Mouse (Mus musculus) heart, postnatal 25 days (tissue): ENCODE results near the gene Efcab11. TPM values are rescaled to one million over a fixed set of nuclear protein-coding genes. Genes with fewer than 3 reads are reported as not detected.
"Not testable (repeated sequence)": the region's sequence is repeated elsewhere in the genome, so short reads cannot be mapped to it uniquely, and the experiment has no call there.

Experiments used
- DNase-seq: peaks from one replicate; pipeline ENCODE4 v3.0.0; 2022; ENCODE audit warnings: low spot score
- intact Hi-C: fragments of 180-260 bp; cut with DNase I; formaldehyde crosslinking; loops from one replicate; pipeline ENCODE4 v1.15.1; 2025
- total RNA-seq, 2 experiments: library from RNA; stranded (reverse); gene quantifications; 2 replicates each; pipeline ENCODE4 v1.2.3; 2021

The Efcab11 gene
- total RNA-seq, 2 experiments from 2014 or later: 0.20 TPM; not detected in 1

GRCm38 (mm10) chr12:99821309-99821934, 62.8 kb downstream of the Efcab11 start:
- DNase-seq: no peak
- intact Hi-C loops: no loop called here

DNA sequence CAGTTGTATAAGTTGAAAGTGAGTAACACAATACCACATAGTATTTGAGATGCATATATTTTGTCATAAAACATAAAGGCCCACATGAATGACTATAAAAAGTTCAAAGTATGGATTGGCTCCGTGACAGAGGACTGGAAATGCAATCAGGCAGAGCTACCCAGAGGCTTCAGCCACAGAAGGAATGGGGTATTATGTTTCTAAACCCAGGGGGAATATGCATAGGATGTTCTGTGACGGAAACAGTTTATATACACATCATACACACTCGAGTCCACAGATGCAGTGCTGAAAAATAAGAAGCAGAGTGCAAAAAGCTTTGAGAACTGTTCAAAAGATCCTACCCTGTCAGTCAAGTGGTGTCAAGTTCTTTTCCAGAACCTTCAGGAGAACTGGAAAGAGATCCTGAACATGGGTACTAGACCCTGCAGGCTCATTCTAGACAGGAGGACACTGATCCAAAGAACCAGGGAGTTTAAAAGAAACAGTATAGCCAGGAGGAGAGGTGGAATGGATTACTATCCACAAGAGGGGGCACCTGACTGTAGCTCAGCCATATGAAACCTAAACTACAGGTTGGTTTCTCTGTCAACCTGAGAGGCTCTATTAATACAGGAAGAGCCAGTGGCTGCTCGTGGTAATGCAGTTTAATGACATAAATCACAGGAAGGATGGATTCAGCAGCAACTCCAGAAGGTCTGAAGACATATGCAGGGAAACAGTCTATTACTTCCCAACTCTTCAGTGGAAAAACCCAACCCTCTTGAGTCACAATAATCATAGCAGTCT, 64.9 kb downstream of the Efcab11 start:
- intact Hi-C loops: no loop called here
- no peak for DNase-seq

- intact Hi-C loops, DNase-seq: not testable (repeated sequence)
These were observed 66.2 kb downstream of the Efcab11 start for GRCm38 (mm10) chr12:99818006-99818405.

GRCm38 (mm10) chr12:99815244-99815643, 69.0 kb downstream of the Efcab11 start:
- no peak for DNase-seq
- intact Hi-C loops: no loop called here

- DNase-seq: no peak
- intact Hi-C loops: no loop called here
These were observed 76.3 kb downstream of the Efcab11 start for GRCm38 (mm10) chr12:99807891-99808290.

GRCm38 (mm10) chr12:99806741-99807140, 77.5 kb downstream of the Efcab11 start:
- DNase-seq, intact Hi-C loops: not testable (repeated sequence)

DNA sequence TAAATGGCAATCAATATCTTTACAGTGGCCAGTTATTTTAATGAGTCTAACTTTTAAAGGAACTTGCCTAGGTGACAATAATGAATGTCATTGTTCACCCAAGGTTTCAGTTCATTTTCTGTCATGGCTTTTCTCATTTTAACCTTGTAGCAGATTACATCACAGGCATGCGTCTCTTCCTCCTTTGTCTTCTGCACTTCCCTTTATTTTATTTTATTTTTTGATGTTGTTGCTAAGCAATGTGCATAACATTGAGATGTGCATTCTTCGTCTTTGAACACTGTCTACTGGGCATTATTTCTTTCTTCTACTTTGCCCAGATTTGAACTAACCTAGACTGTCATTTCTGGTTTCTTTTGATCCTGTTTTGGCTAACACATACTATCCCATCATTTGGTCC, 88.3 kb downstream of the Efcab11 start:
- no peak for DNase-seq
- intact Hi-C loops: no loop called here

DNA sequence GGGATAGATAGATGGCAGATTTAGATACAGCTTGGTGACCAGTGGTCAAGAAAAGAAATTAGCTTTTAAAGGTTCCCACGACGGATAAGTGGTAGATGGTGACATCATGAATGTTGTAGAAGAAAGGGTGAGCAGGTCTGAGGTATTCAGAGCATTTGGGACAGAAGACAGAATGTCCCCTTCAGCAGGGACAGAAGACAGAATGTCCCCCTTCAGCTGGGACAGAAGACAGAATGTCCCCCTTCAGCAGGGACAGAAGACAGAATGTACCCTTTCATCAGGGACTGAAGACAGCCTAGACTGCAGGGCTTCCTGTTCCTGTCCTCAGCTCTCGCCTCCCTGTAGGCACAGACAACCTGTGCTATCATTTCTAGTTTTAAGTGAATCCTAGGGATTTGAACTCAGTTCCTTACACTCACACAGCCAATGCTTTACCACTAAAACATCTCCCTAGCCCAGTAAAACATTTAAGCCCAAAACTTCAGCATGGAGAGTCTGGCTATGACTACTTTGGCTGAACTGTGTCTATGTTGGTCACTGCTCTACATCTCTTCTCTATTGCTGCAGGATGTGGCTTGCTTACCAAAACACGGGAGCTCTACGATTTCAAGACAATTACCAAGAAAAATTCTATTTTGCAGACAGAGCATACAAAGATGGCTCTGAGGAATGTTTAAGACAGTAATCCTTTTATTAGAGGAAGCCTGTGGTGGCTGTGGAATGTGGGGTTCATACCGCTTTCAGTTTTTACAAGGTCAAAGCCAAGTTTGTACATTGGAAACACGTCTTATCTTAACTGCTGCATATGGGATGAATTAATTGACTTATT, 89.2 kb downstream of the Efcab11 start:
- DNase-seq: no peak
- intact Hi-C loops: no loop called here

- DNase-seq: no peak
- intact Hi-C loops: no loop called here
These were observed 90.1 kb downstream of the Efcab11 start for GRCm38 (mm10) chr12:99794158-99794515.

DNA sequence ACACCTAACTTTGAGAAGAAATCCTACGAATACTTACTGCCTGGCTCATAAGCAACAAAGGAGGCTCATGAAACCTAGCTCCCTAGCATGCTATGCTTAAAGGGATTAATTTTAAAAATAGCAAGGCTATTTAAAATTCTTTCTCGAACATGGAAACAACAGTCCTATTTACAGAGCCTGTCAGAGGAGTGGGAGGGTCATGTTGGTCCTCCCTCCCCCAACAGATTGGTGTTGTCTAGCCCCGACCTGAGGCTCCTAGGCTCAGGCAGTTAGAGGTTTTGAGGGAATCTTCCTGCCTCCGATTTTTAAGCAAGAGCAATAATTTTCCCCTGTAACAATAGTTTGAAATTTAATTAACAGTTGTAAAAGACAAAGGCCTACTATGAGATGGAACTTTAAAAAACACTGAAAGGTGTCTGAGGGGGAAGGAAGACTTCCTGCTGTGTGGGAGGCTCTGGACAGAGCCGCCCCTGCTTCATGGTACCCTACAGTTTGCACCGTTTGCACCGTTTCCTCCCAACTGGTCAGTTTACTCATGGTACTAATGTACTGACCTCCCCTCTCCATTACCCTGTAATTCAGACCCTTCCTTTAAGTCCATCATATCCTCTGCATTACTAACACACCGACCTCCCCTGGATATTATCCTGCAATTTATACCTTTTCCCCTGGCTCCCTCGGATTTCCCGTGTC, 90.6 kb downstream of the Efcab11 start:
- intact Hi-C loops: no loop called here
- DNase-seq: no peak

DNA sequence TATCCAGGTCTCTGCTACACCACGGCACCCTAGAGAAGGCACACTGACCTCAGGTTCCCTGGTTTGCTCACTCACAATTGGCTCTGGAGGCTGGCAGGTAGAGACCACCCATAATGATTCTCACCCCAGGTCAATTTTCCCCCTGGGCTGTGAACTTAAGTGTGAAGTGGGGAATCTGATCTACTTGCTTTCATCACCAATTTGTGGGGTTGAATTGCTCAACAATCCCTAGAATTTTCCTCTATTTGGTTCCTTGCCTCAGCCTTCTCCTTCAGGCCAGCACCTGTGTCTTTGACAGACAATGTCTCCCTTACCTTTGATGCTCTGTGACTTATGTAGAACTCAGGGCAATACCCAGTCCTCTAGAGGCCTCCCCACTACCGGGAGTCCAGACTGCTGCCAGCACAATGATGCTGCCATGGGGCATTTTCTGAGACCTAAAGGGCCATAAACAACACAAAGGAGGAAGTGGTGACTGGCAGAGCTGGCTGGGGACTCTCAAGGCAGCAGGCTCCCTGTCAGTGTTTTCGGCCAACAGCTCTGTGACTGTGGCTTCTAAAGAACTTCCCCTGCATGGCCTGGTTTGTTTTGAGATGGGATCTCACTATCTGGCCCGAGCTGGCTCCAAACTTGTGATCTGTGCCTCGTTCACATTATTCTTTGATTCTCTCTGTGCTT, 94.8 kb downstream of the Efcab11 start:
- peak; percentile 9 for DNase-seq

GRCm38 (mm10) chr12:99781774-99782173, 102.5 kb downstream of the Efcab11 start:
- intact Hi-C loops: no loop called here
- no peak for DNase-seq

More for the DNA sequence above, 94.8 kb downstream of the Efcab11 start:
- intact Hi-C loops: no loop called here

DNA sequence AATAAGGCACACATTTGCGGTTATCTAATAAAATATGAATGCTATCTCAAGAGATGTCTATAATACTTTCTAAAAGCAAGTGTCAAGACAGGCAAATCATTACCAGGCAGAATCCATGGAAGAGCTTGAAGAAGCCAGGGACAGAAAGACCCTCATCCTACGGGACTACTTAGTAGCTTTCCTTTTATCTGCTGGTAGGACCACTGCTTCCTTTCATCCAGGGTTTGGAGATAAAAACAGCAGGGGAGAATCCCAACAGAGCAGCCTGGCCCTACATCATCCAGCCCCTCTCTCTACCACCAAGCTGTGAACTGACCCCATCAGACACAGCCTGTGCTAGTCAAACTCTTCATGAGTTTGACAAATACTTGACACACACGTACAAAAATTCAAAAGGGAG, 103.8 kb downstream of the Efcab11 start:
- DNase-seq: no peak
- intact Hi-C loops: no loop called here

DNA sequence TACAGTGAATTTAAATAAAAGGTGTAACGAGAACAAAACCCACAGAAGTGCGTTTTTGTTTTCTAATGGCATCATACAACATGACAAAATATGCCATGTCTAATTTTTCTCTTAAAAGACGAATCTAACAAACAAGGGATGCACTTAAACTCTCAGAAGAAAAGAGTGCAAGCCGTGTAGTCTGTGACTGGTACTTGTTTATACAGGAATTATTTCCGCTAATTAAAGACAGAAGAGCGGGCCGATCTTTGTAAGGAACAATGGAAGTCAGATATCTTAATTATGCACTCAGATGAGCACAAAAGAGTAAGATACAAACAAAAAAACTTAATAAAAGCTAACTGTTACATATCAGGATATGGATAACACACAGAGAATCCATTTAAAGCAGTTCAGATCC, 104.3 kb downstream of the Efcab11 start:
- DNase-seq: no peak
- intact Hi-C loops: no loop called here

GRCm38 (mm10) chr12:99776497-99777139, 107.6 kb downstream of the Efcab11 start:
- intact Hi-C loops: no loop called here
- DNase-seq: no peak

GRCm38 (mm10) chr12:99774864-99775263, 109.4 kb downstream of the Efcab11 start:
- intact Hi-C loops: no loop called here
- no peak for DNase-seq

GRCm38 (mm10) chr12:99773636-99774193, 110.5 kb downstream of the Efcab11 start:
- intact Hi-C loops: no loop called here
- no peak for DNase-seq

GRCm38 (mm10) chr12:99771018-99771417, 113.2 kb downstream of the Efcab11 start:
- intact Hi-C loops: no loop called here
- no peak for DNase-seq

- intact Hi-C loops: no loop called here
- no peak for DNase-seq
These were observed 114.6 kb downstream of the Efcab11 start for GRCm38 (mm10) chr12:99769626-99770025.
